Mouse (Mus musculus) retina, postnatal 1 day (tissue): ENCODE data around the gene Mrpl49.

ENCODE experiments used
- DNase-seq: peaks from one replicate; pipeline ENCODE4 v3.0.0-alpha.2; 2012

The Mrpl49 gene

DNA sequence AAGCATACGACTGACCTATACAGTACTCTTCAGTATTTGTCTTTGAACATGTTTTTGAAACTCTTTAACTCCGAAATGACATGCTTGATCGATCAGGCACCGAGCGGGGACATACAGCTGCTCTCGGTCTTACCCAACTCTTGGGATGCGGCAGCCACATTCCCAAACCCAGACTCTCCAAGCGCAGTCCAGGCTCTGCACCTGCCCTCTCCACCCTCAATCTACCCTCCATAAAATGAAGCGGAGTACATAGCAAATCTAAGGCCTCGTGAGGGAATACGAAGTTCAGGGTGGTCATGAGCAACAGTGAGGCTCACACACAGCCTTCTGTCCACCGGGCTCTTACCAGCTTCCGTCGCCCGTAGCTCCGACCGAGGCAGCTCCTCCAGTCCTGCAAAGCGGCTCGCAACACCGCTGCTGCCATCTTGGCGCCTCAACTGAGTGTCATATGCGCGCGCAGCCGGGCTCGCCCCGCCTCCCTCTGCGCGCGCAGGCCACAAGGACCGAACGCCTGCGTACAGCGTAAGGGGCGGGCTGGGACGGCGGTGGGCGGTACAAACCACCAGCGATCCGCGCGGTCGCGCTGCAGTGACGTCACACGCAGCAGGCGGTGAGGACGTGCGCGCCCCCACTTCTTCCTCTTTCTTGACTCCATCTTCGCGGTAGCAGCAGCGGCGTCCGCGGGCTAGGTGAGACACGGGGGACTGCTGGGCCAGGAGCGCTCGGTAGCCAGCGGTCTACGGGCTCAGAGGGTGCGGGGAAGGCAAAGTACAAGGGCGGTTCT is at the start of gene Mrpl49, which contains the start of gene Fau:
Mrpl49 (minus strand) TSS at position 473 of the 784 bp plus-strand sequence.
Fau (plus strand) TSS at position 532 of the 784 bp plus-strand sequence.
- peak; percentile 98 for DNase-seq

DNA sequence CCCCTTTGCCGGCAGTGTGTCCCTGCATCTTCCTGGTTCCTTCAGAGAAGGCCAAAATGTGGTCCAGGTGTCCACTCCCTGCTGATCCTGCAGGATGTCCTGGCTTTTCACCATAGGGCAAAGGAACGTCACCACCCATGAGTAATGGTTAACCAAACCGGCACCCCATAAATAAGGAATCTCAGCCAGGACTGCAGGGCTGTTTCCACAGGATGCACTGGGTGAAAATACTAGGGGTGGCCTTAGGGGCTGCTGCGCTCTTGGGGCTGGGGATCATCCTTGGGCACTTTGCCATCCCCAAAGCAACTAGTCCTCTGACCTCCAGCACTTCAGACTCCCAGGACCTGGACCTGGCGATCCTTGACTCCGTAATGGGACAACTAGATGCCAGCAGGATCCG is 48.0 kb upstream of the Mrpl49 start, which contains the start of gene Naaladl1:
Naaladl1 (plus strand) TSS at position 197 of the 400 bp plus-strand sequence.
- no peak for DNase-seq

DNA sequence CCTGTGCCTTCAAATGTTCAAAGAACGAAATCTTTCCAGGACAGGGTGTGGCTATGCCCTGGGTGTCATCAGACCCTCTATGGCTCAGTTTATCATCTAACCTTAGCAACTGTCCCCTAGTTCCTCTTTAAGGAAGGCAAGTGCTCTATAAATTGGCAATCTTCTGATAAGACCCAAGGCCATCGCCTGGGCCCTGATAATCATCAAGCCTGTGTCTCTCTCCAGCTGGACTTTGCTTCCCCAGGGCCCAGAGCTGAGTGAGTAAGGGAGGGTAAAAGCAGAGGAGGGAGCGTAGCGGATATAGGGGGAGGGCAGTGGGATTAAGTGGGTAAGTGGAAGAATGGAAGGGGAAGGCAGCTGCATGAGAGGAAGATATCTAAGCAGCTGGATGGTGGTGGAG is 46.9 kb upstream of the Mrpl49 start:
- DNase-seq, result no peak

DNA sequence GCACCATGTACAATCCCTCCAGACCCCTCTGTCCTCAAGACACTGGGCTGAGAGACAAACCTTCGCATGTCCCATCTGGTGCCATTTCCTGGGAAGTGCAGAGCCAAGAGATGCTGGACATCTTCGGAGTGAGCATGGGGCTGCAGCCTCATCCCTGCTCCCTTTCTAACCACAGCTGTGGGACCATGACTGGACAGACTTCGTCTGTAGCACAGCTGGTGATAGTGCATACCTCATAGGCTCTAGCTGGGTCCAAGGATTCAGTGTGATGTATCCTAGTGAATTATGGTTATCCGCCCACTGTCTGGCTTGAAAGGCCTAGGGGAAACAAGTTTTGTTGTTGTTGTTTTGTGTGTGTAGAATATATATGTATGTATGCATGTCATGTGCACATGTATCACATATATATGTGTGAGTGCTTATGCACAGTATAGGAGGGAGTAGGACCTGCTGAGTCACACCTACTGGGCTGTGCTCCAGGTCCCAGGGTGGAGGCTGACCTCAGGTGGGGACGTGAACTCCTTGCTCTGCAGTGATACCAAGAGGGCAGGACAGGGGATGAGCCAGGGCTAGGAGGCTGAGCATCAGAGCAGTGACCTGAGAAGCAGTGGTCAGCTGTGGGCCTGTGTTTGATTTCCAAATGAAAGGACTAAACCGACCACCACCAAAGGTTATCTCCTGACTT is 44.7 kb upstream of the Mrpl49 start:
- DNase-seq, result no peak

DNA sequence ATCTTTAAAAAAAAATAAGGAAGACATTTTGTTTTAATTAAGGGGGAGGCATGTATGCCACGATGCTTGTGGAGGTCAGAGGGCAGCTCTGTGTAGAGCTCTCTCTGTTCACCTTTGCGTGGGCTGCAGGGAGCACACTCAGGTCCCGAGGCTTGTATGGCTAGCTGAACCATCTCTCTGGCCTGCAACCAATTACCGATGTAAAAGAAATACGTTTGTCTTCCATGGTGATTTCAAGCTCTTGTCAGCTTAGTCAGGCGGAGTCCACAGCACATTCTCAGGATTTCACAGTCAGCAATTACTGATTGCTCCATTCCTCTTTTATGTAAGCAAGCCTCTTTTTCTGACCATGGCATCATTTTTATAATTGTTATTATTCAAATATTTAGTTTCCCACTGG is 43.6 kb upstream of the Mrpl49 start:
- DNase-seq, result no peak

DNA sequence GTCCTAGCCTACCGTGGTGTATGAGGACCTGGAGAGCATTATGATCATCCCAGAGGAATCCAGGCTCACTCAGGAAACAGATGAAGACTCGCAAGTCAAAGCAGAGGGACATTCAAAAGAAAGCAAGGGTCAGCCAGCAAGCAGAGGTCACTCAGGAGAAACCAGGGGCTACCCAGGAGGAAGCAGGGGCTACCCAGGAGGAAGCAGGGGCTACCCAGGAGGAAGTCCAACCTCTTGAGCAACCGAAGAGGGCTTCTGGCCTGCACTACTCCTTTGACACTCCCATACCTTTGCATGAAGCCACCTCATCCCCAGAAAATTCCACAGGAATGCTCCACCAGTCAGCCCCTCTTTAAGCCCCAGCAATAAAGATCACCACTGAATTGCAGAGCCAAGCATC is 40.3 kb upstream of the Mrpl49 start:
- no peak for DNase-seq

DNA sequence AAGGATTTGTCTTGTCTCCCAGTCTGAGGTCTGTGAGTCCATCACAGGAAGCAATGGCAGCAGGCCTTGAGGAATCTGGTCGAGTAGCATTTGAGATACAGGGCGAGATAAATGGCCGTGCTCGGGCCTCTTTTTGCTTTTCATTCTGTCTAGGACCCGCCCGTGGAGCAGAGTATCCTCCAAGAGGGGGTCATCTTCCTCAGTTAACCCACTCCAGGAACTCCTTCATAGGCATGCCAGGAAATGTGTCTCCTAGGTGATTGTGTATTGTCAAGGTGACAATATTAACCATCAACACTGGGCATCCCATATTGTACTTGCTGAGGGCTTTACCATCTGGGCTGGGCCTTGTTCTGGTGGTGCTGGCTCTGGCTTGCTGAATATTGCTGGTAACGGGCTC is 36.5 kb upstream of the Mrpl49 start, which contains the start of gene AC131692.1:
AC131692.1 (plus strand) TSS at position 301 of the 400 bp plus-strand sequence.
- no peak for DNase-seq

DNA sequence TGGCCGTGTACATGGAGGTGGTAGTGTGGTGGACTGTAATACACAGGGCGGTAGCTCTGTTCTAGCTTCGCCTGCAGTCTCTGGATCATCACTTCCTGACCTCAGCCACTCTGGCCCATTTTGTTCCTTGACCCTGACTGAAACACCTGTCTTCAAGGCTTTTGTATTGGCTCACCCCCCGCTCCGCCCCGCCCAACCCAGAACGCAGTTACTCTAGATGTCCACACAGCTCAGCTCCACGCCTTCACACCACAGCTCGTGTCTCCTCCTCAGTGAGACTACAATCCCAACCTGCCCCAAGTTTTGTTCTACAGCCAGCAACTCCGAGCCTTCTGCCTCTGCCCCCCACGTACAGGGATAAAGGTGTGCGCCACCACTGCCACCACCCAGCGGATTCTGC is 31.3 kb upstream of the Mrpl49 start:
- DNase-seq, result no peak

DNA sequence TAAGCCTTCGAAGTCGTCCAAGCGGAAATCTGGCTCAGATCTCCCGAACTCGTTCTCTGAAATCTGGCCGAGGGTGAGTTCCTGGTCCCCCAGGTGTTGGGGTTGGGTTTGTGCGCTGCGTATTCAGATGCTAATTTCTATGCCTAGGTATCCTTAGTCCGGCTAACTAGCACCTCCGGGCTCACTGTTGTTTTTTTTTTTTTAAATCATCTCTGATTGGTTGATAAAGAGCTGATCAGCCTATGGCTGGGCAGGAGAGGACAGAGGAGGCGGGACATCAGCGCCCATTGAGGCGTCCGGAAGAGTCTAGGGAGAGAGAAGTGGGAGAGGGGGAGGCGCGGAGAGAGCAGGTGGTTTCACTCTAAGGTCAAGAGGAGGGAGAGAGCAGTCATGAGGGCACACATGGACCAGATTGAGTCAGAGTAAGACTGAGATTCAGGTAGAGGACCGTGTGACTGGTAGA is 27.9 kb upstream of the Mrpl49 start:
- DNase-seq, result peak; percentile 90

DNA sequence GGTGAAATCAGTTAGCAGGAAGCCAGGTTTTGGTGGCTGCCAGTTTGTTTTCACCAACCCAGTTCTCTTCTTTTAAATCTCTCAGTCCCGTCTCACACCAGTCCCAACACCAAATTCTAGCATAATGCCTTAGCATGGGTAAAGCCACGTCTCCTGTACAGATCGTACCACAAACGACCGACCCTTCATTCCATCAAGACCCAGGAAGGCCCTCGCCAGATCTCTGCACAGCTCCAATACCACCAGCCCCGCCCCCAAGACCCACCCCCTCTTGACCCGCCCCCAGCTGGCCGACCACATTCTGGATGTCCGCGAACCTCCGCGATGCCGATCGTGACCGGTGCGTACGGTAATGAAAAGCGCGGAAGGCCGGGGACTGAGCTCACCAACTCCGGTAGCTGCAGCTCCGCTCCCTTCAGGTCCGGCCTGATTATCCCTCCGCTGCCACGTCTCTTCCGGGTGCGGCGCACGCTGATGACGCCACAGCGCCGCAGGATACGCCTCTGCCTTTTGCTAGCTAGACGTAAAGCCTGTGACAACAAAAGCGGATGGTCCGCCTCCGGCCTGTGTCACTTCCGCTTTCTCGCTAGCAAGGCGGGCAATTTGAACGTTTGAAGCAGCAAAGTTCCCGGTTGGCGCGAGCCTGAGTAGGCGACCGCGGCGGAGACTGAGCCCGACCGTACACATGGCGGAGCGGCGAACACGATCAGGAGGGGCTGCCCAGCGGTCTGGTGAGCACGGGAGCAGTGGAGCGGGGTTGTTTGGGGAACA is 27.1 kb upstream of the Mrpl49 start, which contains the start of the genes Zfpl1 and Cdca5:
Zfpl1 (minus strand) TSS at position 479 of the 771 bp plus-strand sequence.
Cdca5 (plus strand) TSS at position 506 of the 771 bp plus-strand sequence.
- peak; percentile 99 for DNase-seq

DNA sequence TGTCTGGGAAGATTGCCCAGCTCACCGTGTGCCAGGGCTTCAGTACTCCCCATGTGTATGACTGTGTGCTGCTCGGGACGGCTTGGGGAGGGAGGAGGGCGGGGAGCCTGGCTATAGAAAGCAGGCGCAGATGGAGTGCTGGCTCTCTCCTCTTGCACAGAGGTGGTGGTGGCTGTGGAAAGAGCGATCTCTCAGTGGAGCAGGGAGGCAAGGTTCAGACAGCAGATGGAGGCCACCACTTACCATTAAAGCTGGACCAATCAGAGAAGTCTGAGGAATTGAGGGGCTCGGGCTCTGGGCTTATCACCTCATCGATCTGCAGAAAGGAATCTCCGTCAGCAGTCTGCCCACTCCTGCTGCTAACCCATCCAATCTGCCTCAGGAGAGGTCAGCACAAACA is 24.6 kb upstream of the Mrpl49 start, which contains the start of gene Gm28374:
Gm28374 (minus strand) TSS at position 101 of the 400 bp plus-strand sequence.
- DNase-seq, result no peak

DNA sequence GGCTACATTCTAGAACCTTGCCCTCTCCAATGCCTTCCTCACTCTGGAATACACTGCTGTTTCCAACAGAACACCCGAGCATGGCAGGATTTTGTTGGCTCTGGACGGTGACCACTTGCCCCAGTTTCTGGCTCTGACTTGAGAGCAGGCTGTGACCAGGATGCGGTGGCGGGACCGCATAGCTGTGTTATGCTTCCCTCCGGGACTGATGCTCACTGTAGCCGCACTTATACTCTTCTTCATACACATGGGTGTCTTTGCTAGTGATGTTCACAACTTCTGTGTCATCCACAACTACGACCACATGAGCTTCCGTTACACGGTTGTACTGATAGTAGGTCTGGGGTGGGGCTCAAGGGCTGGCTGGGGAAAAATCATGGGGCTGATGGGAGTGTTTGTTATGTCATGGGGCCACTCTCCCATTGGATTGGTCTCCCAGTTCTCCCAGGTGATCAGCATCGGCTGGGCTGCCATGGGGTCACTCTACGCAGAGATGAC is 22.4 kb upstream of the Mrpl49 start, which contains the start of gene Tmem262:
Tmem262 (plus strand) TSS at position 51 of the 498 bp plus-strand sequence.
- no peak for DNase-seq

DNA sequence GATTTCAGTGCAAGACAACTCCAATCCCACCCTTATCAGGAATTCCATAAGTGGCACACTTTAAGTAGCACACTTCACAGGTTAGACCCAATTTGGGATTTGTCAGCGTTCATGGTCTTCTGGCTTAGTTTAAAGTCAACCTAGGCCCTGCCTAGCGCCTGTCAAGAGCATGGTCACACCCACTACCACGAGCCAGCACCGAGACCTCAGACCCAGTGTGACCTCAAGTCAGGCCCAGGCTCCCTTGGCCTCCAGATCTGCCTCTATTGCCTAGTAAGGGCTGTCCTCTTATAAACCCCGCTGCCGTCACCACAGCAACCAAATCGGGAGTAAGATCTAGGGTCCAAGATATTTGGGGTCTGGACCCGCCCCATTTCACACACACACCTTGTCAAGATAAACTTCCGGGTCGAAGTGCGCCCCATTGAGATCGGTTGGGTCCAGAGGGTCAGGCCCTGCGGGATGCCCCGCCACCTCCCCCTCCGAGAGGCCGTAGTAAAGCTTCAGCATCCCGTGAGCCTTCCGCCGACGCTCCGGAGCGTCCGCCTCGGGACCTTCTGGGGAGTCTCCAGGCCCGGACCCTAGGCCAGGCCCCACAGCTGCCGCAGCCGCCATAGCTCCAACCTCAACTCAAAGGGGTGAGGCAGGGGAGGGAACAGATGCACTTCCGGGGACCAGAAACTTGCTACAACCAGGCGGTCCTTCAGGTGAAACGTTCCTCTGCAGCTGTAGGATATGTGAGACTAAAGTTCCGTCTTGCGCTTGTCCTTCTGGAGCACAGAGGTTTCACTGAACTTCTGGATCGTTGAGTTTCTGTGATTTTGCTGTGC is 19.2 kb upstream of the Mrpl49 start, which contains the start of gene Vps51:
Vps51 (minus strand) TSS at position 668 of the 830 bp plus-strand sequence.
- DNase-seq, result peak; percentile 96

DNA sequence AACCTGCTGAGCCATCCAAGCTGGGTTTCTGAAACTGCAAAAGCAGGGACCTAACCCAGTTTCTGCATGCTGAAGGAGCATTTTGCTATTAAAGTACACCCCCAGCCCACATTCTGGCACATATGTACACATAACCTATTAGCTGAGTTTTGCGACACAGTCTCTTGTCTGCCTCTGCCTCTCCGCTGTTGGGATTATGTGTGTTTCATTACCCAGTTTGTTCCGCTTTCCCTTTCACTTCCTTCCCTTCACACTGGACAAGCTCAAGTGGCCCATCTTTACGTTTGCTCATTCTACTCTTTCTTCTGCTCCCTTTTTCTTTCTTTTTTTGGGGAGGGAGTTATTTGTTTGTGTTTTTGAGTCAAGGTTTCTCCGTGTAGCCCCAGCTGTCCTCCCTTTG is 16.3 kb upstream of the Mrpl49 start:
- DNase-seq, result no peak

DNA sequence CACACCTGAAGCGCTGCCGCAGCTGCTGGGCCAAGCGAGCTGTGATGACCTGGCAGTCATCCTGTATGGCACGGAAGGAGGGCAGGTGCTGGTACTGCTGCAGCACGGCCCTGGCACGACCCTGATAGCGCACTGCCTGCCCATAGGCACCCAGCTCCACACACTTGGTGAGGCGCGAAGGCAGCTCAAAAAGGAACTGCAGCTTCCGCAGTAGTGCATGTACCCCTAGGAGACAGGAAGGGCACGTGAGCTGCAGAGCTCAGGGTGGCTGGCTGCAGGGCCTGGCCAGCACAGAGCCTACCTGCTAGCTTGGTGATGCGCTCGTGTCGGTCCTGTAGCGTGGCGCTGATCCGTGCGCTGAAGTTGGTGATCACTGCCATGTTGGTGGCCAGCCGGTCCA is 13.7 kb upstream of the Mrpl49 start:
- DNase-seq, result no peak

DNA sequence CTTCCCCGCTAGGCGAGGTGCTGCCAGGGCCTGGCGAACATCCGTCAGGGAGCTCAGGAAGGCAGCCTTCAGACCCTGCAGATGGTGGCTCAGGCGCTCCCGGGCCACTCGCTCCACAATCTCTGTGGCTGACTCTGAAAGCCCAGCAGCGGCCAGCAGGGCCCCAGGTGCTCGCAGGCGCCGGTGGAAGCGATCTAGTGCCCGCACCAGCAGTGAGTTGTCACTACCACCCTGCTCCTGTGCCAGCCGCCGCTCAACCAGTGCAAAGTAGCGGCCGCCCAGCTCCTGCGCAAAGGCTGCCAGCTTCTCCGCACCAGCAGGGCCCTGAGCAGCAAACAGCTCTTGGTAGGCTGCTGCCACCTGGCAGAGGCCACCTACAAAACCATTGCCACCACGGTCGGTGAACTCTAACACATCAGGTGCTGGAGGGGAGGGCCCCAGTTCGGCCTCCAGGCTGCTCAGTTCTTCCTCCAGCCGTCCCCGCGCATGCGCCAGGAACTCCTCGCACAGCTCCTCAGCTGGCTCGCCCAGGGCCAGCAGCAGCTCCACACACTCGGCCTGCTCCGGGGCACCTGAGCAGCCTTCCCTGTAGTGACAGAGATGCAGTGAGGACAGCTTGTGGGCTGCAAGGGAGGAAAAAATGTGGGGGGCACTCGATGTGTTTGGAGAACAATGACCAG is 13.1 kb upstream of the Mrpl49 start:
- DNase-seq, result no peak

DNA sequence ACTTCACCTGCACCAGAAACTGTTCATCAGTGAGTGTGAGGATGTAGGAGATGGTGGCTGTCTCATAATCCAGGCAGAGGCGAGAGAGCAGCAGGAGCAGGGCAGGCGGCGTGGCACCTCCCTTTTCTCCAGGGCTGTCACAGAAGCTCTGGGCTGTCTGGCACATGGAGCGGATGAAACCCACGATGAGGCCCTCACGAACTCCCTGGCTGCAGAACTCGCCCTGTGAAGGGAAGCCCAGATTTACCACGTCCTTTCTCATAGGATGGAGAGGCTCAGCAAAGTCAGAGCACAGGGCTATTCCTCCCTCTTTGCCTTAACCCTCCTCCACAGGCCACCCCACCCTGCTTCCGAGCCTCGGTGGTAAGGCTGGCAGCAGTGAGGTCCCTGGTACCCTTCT is 12.3 kb upstream of the Mrpl49 start:
- DNase-seq, result no peak

DNA sequence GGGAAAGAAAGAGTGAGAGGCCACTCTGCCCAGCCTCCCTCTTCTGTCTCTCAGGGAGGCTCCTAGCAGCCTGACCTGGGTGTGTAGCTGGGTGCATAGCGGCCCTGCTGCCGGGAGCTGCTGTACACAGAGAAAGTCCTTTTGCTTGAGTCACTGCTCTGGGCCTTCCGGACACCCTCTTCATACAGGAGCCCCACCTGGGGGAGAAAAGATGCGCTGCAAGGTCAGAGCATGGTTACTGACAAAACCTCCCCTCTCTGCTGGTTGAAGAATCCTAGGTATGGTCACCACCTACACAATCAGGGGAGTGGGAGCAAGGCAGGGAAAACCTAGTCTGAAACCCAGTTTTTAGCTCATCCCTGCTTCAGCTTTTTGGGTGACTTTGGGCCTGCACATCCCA is 11.4 kb upstream of the Mrpl49 start:
- DNase-seq, result no peak

DNA sequence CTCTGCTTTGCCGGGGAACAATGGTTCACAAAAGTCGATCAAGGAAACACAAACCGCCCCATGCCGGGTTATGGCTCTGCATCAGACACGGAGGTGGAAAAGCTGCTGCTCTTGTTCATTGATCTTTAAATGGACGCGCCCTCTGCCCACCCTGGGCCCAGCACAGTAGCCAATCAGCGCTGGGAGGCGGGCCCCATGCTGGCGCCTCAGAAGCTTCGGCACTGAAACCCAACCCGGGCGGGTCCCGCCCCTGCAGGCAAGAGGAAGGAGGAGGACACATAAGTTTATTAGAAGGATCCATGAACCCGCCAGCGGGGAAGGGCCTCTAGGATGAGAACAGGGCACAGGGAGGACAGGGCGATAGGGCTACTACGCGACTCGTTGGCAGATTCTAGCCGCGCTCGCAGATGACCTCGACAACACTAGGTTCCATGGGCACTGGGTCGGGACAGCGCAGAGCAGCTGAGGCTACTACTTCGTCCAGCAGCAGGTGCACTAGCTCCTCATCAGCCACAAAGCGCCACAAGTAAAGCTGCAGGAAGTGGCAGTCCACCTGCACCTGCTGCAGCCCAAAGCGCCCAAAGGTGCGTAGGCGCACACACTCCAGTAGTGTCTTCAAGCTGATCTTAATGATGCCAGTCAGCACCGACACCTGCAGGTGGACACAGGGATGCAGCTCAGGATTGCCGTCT is 10.3 kb upstream of the Mrpl49 start, which contains the start of gene Tm7sf2:
Tm7sf2 (minus strand) TSS at position 650 of the 692 bp plus-strand sequence.
- peak; percentile 92 for DNase-seq
